Mouse (Mus musculus) limb, embryonic 11.5 days (tissue): ENCODE results near the gene Thsd7b. TPM values are rescaled to one million over a fixed set of nuclear protein-coding genes. Genes with fewer than 3 reads are reported as not detected.

Source experiments
- ATAC-seq: fragments of 200-750 bp; cut with Nextera tagmentation; 2 replicates; pipeline ENCODE4 v1.8.0; 2017; ENCODE audit warnings: low read depth; ENCODE audit not compliant: insufficient number of reproducible peaks, low FRiP score, low TSS enrichment
- DNase-seq: peaks from one replicate; pipeline ENCODE4 v3.0.0-alpha.2; 2015; ENCODE audit warnings: low spot score
- H3K27ac ChIP-seq: fragments of 300-500 bp; sonication (generic); replicated peaks from 2 replicates; pipeline ENCODE4 v1.5.1; 2014; ENCODE audit warnings: low read depth, mild to moderate bottlenecking, low read length
- H3K27me3 ChIP-seq: fragments of 300-500 bp; sonication (generic); 2 replicates; pipeline ENCODE4 v1.6.1; 2014; ENCODE audit warnings: mild to moderate bottlenecking, low read length, mixed read lengths; ENCODE audit not compliant: control insufficient read depth, insufficient read depth
- H3K36me3 ChIP-seq: fragments of 300-500 bp; sonication (generic); 2 replicates; pipeline ENCODE4 v1.6.1; 2014; ENCODE audit warnings: mild to moderate bottlenecking, low read length, moderate library complexity, mixed read lengths; ENCODE audit not compliant: control insufficient read depth, insufficient read depth
- H3K4me1 ChIP-seq: fragments of 300-500 bp; sonication (generic); 2 replicates; pipeline ENCODE4 v1.6.1; 2014; ENCODE audit warnings: low read length, mixed read lengths; ENCODE audit not compliant: control insufficient read depth, insufficient read depth
- H3K4me2 ChIP-seq: fragments of 300-500 bp; sonication (generic); 2 replicates; pipeline ENCODE4 v1.6.1; 2014; ENCODE audit warnings: low read depth, mild to moderate bottlenecking, moderate library complexity; ENCODE audit not compliant: severe bottlenecking
- H3K4me3 ChIP-seq: fragments of 300-500 bp; sonication (generic); 2 replicates; pipeline ENCODE4 v1.5.1; 2014; ENCODE audit warnings: low read depth, low read length
- H3K9ac ChIP-seq: fragments of 300-500 bp; sonication (generic); 2 replicates; pipeline ENCODE4 v1.6.1; 2014; ENCODE audit warnings: mild to moderate bottlenecking, low read length
- H3K9me3 ChIP-seq: fragments of 300-500 bp; sonication (generic); 2 replicates; pipeline ENCODE4 v1.6.1; 2016; ENCODE audit warnings: low read length; ENCODE audit not compliant: control insufficient read depth
- WGBS: fragments of 180-500 bp; shearing (Covaris S2); extraction: QIAGEN DNeasy Blood & Tissue Kit; methylation state at CpG from one replicate; pipeline ENCODE4 v1.1.7; 2014; 5-methylcytosine and 5-hydroxymethylcytosine counted together
- polyA plus RNA-seq: library from polyadenylated mRNA; unstranded; fragments of >200 nt; fragmentation: Nextera tagmentation; extraction: Ambion mirVana; gene quantifications from 2 replicates; pipeline ENCODE4 v1.2.1, GENCODE M21; 2014

The Thsd7b gene
- polyA plus RNA-seq, 1 experiment from 2014 or later: 0.40 TPM

GRCm38 (mm10) chr1:129538970-129539369, 265.9 kb downstream of the Thsd7b start:
- no peak overlapping the region for H3K4me3 ChIP-seq
- no peaks in the 10 kb centered on the region for H3K36me3 ChIP-seq
- H3K4me2 ChIP-seq: no peak overlapping the region
- H3K27me3 ChIP-seq: no peaks in the 10 kb centered on the region
- WGBS: 86% methylated on average over 4 of the region's 4 CpGs
- H3K4me1 ChIP-seq: no peaks in the 10 kb centered on the region
- H3K9me3 ChIP-seq: no peaks in the 10 kb centered on the region
- ATAC-seq (no peak), DNase-seq (no peak)
- H3K27ac ChIP-seq: no peak overlapping the region
- H3K9ac ChIP-seq: no peak overlapping the region

DNA sequence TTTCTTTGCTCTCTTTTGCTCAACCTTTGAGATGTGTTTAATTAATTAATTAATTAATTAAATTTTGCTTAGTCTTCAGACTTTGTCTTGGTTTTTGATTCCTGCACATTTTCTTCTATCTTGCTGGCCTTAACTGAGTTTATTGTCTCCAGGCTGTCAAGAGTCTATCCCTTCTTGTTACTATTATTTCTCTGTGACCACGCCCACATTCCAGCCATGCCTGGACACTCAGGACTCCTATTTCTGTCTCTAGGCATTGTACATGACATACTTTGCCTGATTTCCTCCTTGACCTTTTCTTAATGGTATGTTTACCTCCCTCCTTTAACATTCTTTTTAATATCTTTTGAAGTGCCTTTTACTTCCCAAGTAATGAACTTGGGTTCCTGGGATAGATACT, 267.6 kb downstream of the Thsd7b start:
- H3K4me1 ChIP-seq: no peaks in the 10 kb centered on the region
- WGBS: 54% methylated on average over 1 of the region's 1 CpGs
- ATAC-seq: no peak
- no peak overlapping the region for H3K4me2 ChIP-seq
- H3K27ac ChIP-seq: no peak overlapping the region
- no peaks in the 10 kb centered on the region for H3K36me3 ChIP-seq
- H3K9ac ChIP-seq: no peak overlapping the region
- H3K4me3 ChIP-seq: no peak overlapping the region
- no peaks in the 10 kb centered on the region for H3K9me3 ChIP-seq
- no peaks in the 10 kb centered on the region for H3K27me3 ChIP-seq
- no peak for DNase-seq

DNA sequence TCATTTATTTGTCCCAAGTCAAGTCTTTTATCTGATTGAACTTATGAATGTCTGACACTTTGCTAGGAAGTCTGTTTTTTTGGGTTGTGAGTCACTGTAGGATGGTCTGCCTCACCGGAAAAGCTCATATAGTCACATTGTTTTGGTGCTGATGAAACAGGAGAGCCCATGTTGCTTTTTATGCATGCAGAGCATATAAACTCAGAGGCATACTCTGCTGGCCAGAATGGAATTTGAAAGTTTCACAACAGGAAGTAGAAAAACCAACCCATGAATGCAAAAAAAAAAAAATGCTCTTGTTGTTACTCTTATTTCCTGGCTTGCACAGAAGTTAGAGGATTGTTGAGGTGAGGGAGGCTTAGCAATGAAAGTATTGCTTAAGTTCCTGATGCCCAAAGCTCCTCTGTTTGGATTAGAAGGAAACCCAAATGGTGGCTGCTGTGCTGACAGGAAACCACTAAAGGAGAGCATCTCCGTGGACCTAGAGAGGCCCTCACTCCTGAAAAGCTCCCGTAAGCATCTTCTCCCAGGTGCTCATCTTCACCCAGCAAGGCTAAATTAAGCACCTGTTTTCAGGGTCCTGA, 269.6 kb downstream of the Thsd7b start:
- no peak overlapping the region for H3K4me2 ChIP-seq
- ATAC-seq: no peak
- WGBS: 90% methylated on average over 3 of the region's 3 CpGs
- no peaks in the 10 kb centered on the region for H3K27me3 ChIP-seq
- H3K36me3 ChIP-seq: no peaks in the 10 kb centered on the region
- H3K4me1 ChIP-seq: no peaks in the 10 kb centered on the region
- no peak overlapping the region for H3K4me3 ChIP-seq
- no peaks in the 10 kb centered on the region for H3K9me3 ChIP-seq
- no peak overlapping the region for H3K9ac ChIP-seq
- no peak overlapping the region for H3K27ac ChIP-seq
- no peak for DNase-seq

GRCm38 (mm10) chr1:129543169-129543568, 270.1 kb downstream of the Thsd7b start:
- 82% methylated on average over 3 of the region's 3 CpGs for WGBS
- Histone ChIP-seq H3K4me1 (no peaks in the 10 kb centered on the region), H3K27ac (no peak overlapping the region), H3K9me3 (no peaks in the 10 kb centered on the region), H3K9ac (no peak overlapping the region), H3K4me3 (no peak overlapping the region), H3K27me3 (no peaks in the 10 kb centered on the region), H3K36me3 (no peaks in the 10 kb centered on the region), H3K4me2 (no peak overlapping the region)
- DNase-seq (no peak), ATAC-seq (no peak)

DNA sequence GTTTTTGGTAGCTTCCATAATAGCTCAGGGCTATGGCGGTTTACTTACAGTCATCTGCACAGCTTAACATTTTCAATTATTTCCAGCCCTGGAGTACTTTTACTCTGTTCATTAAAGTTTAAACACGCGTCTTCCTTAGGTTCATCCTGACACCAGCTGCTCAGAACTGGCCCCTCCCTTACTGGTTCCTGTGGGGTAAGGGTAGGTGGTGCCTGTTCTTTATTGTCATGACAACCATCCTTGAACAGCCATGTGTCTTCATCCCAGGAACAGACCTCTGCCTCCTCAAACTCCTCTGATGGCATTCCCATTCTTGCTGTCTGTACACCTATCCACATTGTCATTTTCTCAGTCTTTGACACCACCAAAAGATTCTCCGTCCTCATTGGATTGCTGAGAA, 285.0 kb downstream of the Thsd7b start:
- WGBS: 92% methylated on average over 4 of the region's 4 CpGs
- Histone ChIP-seq H3K4me1 (no peaks in the 10 kb centered on the region), H3K4me2 (no peak overlapping the region), H3K9me3 (no peaks in the 10 kb centered on the region), H3K4me3 (no peak overlapping the region), H3K27me3 (no peaks in the 10 kb centered on the region), H3K9ac (no peak overlapping the region), H3K27ac (no peak overlapping the region), H3K36me3 (no peaks in the 10 kb centered on the region)
- ATAC-seq (no peak), DNase-seq (no peak)

DNA sequence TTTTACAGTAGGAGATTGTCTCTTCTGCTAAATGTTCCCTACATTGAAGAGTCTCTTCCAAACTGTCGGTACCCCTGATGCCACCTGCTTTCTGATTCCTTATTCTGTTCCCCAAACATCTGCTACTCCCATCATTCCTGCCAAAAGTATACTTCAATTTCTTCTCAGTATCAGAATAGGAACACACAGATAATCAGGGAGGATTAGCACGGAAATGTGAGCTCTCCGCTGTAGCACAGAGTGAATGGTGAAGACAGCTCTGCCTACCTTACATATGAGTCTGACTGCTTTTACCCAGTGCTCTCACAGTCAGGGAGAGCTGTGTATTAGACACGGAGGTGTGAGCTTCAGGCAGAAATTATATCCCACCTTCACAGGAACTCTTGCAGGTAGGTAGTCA, 286.0 kb downstream of the Thsd7b start:
- Histone ChIP-seq H3K4me3 (no peak overlapping the region), H3K9ac (no peak overlapping the region), H3K27me3 (no peaks in the 10 kb centered on the region), H3K36me3 (no peaks in the 10 kb centered on the region), H3K27ac (no peak overlapping the region), H3K4me1 (no peaks in the 10 kb centered on the region), H3K4me2 (no peak overlapping the region), H3K9me3 (no peaks in the 10 kb centered on the region)
- 90% methylated on average over 4 of the region's 4 CpGs for WGBS
- ATAC-seq (no peak), DNase-seq (no peak)

GRCm38 (mm10) chr1:129559812-129560211, 286.7 kb downstream of the Thsd7b start:
- Histone ChIP-seq H3K27ac (no peak overlapping the region), H3K27me3 (no peaks in the 10 kb centered on the region), H3K9ac (no peak overlapping the region), H3K4me2 (no peak overlapping the region), H3K9me3 (no peaks in the 10 kb centered on the region), H3K4me1 (no peaks in the 10 kb centered on the region), H3K36me3 (no peaks in the 10 kb centered on the region), H3K4me3 (no peak overlapping the region)
- WGBS: 70% methylated on average over 3 of the region's 3 CpGs
- ATAC-seq (no peak), DNase-seq (no peak)

- Histone ChIP-seq H3K9me3 (no peaks in the 10 kb centered on the region), H3K9ac (no peak overlapping the region), H3K4me3 (no peak overlapping the region), H3K4me2 (no peak overlapping the region), H3K36me3 (no peaks in the 10 kb centered on the region), H3K4me1 (no peaks in the 10 kb centered on the region), H3K27ac (no peak overlapping the region), H3K27me3 (no peaks in the 10 kb centered on the region)
- no peak for DNase-seq
- no peak for ATAC-seq
- 89% methylated on average over 1 of the region's 1 CpGs for WGBS
Measured at GRCm38 (mm10) chr1:129562707-129563106, 289.6 kb downstream of the Thsd7b start.

- Histone ChIP-seq H3K4me3 (no peak overlapping the region), H3K4me2 (no peak overlapping the region), H3K27me3 (no peaks in the 10 kb centered on the region), H3K9ac (no peak overlapping the region), H3K36me3 (no peaks in the 10 kb centered on the region), H3K9me3 (no peaks in the 10 kb centered on the region), H3K4me1 (no peaks in the 10 kb centered on the region), H3K27ac (no peak overlapping the region)
- ATAC-seq: no peak
- WGBS: 90% methylated on average over 3 of the region's 3 CpGs
- DNase-seq: no peak
Measured at GRCm38 (mm10) chr1:129570522-129570921, 297.4 kb downstream of the Thsd7b start.
